Mouse (Mus musculus) embryo, embryonic 10 days (tissue): ENCODE results near the gene Ndufb11.

Experiments used
- DNase-seq: peaks from one replicate; pipeline ENCODE4 v3.0.0-alpha.2; 2015; ENCODE audit warnings: low spot score

The Ndufb11 gene

DNA sequence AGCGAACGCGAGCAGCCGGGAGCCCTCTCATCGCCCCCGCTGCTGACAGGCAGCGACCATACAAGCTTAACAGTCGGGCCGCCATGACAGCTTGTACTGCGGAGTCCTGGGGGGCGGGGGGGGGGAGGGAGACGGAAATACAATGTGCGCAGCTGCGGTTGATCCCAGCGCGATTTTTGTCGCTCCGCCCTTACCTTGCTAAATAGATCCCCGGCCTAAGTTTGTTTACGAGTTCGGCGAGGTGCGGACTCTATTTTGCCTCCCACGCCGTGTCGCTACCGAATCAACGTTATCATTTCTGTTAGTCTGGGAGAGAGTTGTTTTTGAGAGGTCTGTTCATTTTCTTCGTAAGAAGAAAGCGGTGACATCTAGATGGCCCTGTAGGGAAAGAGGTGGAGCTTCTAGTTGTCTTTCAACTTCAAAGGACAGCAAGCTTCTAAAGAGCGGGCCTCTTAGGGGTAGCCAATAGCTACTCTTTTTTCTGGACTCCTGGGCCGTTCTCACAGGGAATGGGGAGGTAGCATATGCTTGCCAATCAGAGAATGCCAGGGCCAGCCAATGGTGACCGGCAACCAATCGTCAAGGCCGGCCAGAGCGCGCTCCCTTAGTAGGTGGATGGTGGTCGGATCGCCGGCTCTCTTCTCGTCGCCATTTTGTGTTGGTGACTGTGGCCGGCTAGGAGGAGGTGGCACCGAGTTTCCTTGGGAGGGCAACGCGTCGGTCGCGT is at the start of gene Ndufb11, which contains the start of gene Rbm10:
Ndufb11 (minus strand) TSS at position 444 of the 727 bp plus-strand sequence.
Rbm10 (plus strand) TSS at position 328 of the 727 bp plus-strand sequence.
- peak; percentile 82 for DNase-seq

DNA sequence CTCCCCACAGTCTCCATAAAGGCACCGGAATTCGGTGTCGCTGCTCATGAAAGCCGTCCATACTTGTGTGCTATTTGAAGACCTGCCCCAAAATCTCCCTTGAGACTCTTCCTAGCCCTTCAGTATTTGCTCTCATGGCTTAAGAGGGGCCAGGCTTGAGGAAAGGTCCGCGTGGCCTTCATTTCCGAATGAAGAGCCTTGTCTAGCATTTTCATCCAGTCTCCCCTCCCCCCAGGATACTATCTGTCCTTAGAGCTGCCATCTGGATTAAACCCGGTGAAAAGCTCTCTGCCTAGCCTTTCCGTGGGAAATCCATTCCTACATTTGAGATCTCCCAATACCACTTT is 46.0 kb upstream of the Ndufb11 start:
- peak; percentile 5 for DNase-seq

DNA sequence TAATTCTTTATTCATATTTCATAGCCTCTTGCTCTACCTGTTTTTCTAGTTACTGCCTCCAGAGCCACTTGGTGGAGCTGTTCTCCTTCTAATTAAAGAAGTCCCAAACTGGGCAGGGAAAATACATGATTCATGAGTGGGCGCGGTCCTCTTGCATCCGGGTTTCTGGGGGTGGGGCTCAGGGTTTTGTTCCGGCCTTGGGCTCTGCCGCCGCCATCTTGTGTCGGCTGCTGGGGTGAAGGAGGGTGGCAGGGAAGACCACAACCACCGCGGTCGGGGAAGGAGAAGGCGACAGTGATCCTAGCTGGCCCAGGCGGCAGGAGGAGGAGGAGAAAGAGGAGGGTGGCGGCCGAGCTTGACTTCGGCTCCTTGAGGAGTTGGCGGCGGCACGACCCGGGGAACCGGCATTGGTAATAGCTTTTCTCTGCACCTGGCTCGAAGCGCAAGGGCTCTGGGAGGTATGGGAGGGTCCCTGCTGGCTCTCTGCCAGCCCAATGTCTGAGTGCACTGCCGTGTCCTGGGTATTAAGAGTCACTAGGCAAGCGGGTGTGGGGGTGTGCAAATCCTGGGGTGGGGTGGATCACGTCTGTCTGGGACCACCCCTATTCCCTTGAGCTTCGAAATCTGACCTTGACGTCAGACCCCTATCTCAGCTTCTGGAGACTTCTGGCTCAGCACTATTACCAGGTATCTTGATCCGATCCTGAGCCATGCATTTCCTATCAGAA is 45.5 kb upstream of the Ndufb11 start:
- DNase-seq: peak; percentile 85

DNA sequence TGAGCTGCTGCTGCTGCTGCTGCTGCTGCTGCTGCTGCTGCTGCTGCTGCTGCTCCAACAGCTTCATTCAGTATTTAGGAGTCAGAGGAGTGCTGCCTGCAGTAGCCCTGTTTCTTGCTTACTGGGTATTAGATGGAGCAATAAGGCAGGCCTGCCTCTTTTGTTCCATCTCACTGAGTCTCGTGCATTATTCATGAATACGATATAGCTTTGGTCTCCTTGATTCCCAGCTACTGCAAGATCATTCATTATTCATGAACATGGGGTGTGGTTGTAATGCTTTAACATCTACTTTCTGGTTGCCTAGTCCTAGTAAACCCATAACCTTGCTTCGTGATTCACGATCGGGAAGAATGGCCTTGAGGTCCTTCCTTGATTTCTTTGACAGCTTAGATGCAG is 44.9 kb upstream of the Ndufb11 start:
- DNase-seq: no peak

DNA sequence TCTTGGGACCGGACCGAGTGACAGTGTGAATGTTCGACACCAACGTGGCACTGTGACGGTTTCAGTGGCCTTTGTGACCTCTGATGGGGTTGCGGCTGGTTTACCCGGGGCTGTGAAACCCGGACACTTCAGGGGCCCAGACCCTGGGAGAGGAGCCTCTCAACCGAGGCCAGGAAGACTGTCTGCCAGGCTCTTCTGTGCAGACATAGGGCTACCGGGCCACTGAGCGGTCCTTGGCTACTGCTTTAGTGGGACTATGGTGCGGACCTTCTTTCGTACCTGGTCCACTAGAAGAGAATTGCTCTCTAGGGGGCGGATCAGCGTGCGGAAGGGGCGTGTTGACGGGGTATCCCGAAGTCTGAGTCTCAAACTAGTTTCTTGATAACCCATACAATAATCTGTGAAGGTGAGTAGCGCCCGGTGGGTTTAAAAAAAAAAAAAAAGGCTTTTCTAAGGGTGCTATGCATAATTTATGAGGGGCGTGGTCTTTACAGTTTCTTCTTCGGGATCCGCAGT is 41.5 kb upstream of the Ndufb11 start:
- peak; percentile 14 for DNase-seq

DNA sequence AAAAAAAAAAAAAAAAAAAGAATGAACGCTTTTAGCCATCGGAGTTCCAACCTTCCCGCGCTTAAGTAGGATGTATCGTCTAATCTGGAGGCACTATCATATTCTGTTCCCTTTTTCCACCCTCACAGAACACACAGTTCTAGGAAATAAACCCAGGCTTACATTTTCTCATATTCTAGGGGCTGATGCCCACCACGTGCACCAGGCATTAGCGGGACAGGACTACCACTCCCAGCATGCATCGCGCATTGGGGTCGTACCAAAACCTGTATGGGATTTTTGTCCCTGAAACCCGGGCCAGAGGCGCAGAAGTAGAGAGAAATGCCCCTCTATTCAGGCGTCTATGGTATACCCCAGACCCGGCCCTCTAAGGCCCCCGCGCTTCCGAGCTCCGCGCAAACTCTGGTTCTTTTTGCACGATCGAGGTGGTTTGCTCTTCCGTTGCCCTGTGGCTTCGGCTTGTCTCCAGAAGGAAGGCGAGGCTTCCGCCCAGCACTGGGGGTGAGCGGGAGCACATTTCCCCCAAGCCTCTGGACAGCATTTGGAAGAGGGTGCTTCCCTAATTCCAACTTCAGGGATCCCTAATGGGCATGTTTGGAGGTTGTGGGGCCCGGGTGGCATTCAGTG is 40.7 kb upstream of the Ndufb11 start, which contains the start of gene Uba1:
Uba1 (plus strand) TSS at position 301 of the 627 bp plus-strand sequence.
- DNase-seq: peak; percentile 89

DNA sequence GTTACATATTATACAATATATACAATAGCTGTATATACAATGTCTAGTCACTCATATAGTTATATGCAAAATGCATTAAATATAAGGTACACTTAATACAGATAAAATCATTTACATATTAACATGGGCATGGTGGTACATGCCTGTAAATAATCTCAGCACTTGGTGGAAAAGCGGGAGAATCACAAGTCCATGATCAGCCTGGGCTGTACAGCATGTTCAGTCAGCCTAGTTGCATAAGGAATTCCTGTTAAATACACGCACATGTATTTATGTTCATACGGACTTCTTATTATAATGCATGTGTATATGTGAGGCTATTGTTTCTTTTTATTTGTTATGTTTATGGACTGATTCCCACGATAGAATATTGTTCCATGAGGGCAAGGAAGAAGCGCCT is 40.2 kb upstream of the Ndufb11 start:
- DNase-seq: no peak

DNA sequence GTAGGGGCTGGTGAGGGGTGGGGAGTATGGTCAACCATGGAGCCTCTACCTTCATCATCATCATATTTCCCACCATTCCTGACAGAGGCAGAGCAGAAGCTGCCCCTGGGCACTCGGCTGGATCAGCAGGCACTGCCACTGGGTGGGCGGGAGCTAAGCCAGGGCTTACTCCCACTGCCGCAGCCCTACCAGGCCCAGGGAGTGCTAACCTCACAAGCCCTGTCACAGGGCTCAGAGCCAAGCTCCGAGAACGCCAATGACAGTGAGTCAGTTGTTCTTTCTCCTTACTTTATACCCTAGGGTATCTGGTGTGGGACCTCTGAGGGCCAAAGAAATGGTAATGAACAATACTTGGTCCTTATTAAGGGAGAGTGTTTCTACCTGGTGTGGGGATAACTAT is 27.4 kb upstream of the Ndufb11 start:
- DNase-seq: no peak

DNA sequence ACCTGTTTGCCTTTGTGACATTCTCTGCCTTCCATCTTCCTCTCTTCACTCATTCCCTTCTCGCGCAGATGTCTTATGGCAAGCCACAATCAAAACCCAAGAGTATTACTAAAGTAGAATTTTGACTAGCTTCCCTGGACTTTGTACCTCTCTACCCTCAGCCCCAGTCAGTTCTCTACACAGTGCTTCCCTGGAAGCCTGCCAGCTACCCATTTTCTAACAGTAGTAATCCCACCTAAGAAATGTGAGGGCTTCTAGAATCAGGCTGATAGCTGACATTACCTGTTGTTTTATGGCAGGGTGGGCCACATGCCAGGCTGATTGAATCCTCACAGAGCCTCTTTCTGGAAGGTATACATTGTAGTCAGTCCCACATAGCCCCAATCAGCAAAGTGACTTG is 20.7 kb upstream of the Ndufb11 start:
- no peak for DNase-seq

DNA sequence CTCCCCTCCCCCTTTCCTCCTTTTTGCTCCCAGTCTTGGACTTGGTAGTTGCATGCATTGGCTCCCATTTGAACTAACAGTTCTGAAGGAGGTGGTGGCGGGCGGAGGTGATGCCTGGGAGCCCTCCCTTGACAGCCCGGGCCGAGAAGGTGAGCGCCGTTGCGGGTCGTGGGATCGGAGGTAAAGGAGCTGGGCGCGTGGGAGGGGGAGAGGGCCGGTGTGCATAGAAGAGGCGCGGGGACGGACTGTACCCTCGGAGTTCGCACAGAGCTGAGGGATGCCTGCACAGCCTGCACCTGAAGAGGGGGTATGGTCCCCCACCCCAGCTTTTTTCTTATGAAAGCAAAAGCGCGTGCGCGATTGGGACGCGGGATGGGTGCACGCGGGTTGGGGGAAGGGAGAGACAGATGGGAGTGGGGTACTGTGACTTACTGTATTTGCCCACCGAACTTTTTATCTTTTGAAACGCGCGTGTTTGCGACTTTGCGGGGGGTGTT is 532 bp upstream of the Ndufb11 start:
- peak; percentile 35 for DNase-seq

DNA sequence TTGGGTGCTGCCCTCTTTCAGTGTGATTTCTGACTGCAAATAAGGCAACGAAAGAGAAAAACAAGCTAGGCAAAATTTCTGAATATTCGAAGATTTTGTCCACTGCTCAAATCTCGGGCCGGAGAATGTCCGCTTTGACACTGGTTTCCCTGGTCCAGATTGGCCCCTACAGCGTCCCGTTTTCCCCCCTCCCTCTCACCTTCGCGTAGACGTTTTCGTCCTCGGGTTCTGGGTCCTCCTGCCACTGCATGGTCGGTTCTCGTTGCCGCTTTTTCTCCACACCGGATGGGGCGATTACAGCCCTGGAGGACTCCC is 601 bp downstream of the Ndufb11 start:
- no peak for DNase-seq

DNA sequence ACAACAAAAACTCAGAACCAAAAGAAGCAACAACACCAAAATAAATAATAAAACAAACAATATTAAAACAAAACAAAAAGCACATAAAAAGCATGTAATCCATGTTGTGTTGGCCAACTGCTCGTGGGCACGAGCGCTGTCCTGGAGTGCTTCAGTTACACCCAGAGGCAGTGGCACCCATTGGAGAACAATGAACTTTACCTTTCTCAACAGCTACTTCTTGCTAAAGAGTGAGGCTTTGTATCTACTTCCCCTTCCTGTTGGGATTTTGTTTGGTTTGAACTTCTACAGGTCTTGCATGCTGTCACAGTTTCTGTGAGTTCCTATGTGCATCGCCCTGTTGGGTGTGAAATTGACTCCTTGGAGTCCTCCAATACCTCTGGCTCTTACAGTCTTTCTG is 8.9 kb downstream of the Ndufb11 start:
- no peak for DNase-seq

DNA sequence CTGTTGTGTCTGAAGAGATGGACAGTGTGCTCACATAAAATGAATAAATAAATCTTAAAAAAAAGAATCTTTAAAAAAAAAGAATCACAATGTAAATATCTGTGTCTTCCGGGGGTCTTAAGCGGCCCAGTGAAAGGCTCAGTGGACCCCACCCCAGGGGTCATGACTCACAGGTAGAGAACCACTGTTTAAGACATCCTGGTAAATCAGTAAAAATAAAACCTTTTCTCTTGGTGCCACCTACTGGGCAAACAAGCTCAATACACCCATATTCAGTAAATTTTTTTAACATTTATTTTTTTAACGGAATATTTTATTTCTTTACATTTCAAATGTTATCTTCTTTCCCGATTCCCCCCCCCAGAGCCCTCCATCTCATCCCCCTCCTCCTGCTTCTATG is 29.5 kb downstream of the Ndufb11 start:
- DNase-seq: no peak

DNA sequence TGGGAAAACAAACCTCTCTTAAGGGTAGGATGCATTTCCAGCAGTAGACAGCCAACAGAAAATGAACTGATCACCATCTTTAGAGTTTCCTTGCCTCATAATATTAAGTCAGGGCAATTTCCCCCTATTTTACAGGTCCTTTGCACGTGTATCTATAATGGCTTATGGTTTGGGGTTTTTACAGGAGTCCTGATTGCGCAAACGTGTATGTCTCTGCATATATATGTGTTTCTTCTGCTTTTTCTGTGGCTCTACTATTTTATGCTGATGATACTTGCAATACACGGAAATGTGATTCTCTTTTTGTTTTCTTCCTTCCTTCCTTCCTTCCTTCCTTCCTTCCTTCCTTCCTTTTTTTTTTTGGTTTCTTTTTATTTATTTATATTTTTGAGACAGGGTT is 43.5 kb downstream of the Ndufb11 start:
- DNase-seq: no peak

DNA sequence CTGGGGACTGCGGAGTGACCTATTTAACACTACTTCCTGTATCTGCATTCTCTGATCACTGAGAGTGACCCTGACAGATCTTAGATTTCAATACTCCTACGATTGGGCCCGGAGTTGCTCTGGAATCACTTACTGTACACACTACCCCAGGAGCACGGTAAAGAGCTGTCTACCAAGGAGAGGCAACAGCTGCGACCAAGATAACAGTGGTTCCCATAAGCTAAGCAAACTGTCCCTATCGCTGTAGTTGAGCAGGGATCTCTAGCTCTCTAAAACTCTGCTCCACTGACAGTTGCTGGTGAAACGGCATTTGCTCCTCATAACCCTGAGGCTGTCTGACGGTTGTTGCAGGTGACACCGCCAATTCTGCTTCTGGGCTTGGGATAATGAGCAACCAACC is 44.7 kb downstream of the Ndufb11 start:
- DNase-seq: no peak

DNA sequence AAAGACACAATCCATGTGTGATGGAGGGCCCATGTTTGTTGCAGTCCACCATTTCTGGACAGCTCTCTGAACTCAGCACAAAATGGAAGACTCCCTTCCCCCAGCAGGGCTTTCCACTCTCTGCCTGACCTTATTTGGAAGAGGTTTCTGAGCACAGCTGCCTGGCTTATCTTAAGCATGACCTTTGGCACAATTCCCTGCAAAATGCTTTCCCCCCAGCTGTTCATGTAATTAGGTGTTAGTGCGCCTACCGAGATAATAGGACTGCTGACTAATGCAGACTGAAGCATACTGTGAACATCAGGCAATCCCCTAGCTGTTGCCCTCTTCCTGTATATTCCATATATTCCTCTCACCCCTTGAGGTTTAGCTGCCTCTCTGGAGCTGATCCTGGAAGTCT is 46.4 kb downstream of the Ndufb11 start:
- DNase-seq: peak; percentile 58
